Mouse (Mus musculus): ENCODE measurements around the gene Foxj1.

DNA sequence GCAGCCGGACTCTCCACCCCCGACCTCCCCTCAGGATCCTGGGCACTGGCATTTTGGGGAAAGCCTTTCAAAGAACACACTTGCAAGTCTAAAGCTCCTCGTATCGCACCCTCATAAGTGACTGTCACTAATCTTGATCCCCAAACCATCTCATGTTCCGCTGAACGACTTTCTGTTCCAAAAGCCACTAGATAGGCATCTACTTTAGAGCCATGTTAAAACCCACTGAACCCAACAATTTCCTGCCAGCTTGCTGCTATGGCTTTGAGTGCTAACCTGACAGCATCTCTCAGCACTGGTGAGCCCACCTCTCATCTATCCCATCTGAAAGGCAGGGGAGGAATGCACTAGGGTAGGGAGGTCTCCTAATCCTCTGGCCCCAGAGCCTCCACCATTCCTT, 2.3 kb upstream of the Foxj1 start:
- TF ChIP-seq CTCF (IDR thresholded peaks at IDR 0.05; ENCODE audit: low read depth, low read length), result no peak
- no peak for TF ChIP-seq POLR2AphosphoS5 (IDR thresholded peaks at IDR 0.05; ENCODE audit: insufficient replicate concordance, low read depth, low read length)
- no peak for TF ChIP-seq GATA1 (IDR thresholded peaks at IDR 0.05; ENCODE audit: borderline replicate concordance, low read length)

Data from G1E (cell line).